Mouse (Mus musculus) heart, adult 2 months (tissue): ENCODE measurements at regions not wholly inside any gene's neighbourhood (a gene's known extent, or its start where the extent isn't known, plus 50 kb on each side); places are given as distances from the start of the nearest gene placed in this dataset.

ENCODE experiments used
- DNase-seq, 2 experiments: peaks; one replicate each; pipeline ENCODE4 v3.0.0; 2021
- H3K27ac ChIP-seq: fragments of 200-600 bp; 2 replicates; pipeline ENCODE4 v1.8.1; 2022
- H3K27me3 ChIP-seq: fragments of 200-500 bp; 2 replicates; pipeline ENCODE4 v1.6.1; 2012; ENCODE audit warnings: mild to moderate bottlenecking, low read length, inconsistent platforms, mixed read lengths; ENCODE audit not compliant: control insufficient read depth, insufficient read depth
- H3K36me3 ChIP-seq: fragments of 200-500 bp; 2 replicates; pipeline ENCODE4 v1.6.1; 2012; ENCODE audit warnings: low read length, inconsistent platforms; ENCODE audit not compliant: control insufficient read depth, insufficient read depth
- H3K4me1 ChIP-seq: fragments of 200-500 bp; 2 replicates; pipeline ENCODE4 v1.6.1; 2011; ENCODE audit warnings: low read length; ENCODE audit not compliant: control insufficient read depth, insufficient read depth
- H3K4me3 ChIP-seq: fragments of 200-600 bp; 2 replicates; pipeline ENCODE4 v1.8.1; 2022
- H3K79me2 ChIP-seq: fragments of 200-500 bp; replicated peaks from 2 replicates; pipeline ENCODE4 v1.6.1; 2012; ENCODE audit warnings: mild to moderate bottlenecking, inconsistent platforms, low read length, moderate library complexity, mixed read lengths; ENCODE audit not compliant: control insufficient read depth, insufficient read depth
- H3K9ac ChIP-seq: fragments of 200-500 bp; 2 replicates; pipeline ENCODE4 v1.6.1; 2012; ENCODE audit warnings: low read depth, mild to moderate bottlenecking, control low read depth, inconsistent platforms, low read length, mixed read lengths
- CTCF ChIP-seq: fragments of 200-600 bp; IDR thresholded peaks from 2 replicates; pipeline ENCODE4 v1.8.1; 2022; ENCODE audit warnings: antibody characterized with exemption, mild to moderate bottlenecking, moderate library complexity
- EP300 ChIP-seq: fragments of 200-500 bp; IDR thresholded peaks from 2 replicates; pipeline ENCODE4 v1.6.1; 2011; ENCODE audit warnings: low read depth, low read length, control low read depth; ENCODE audit not compliant: insufficient read depth
- POLR2A ChIP-seq: fragments of 200-500 bp; IDR thresholded peaks from 2 replicates; pipeline ENCODE4 v1.6.1; 2011; ENCODE audit warnings: mild to moderate bottlenecking, low read depth, low read length, control low read depth; ENCODE audit not compliant: insufficient read depth
- WGBS: fragments of 180-500 bp; shearing (Covaris S2); methylation state at CpG from one replicate; pipeline ENCODE4 v1.1.7; 2018; 5-methylcytosine and 5-hydroxymethylcytosine counted together
- intact Hi-C: fragments of 180-260 bp; cut with DNase I; formaldehyde crosslinking; loops from one replicate; pipeline ENCODE4 v1.15.1; 2025

- 80% methylated on average over 1 of the region's 1 CpGs for WGBS
- H3K79me2 ChIP-seq, result no peaks in the 10 kb centered on the region
- no peak overlapping the region for H3K4me3 ChIP-seq
- DNase-seq, result no peak
- TF ChIP-seq EP300 (no peak), CTCF (no peak), POLR2A (no peak)
- intact Hi-C loops, result no loop called here
- H3K4me1 ChIP-seq, result no peaks in the 10 kb centered on the region
- H3K27me3 ChIP-seq, result no peaks in the 10 kb centered on the region
- H3K27ac ChIP-seq, result no peak overlapping the region
- H3K9ac ChIP-seq, result no peak overlapping the region
- H3K36me3 ChIP-seq, result no peaks in the 10 kb centered on the region
These were observed 61.5 kb upstream of the Sp8 start for GRCm38 (mm10) chr12:118784643-118785042.

- Histone ChIP-seq H3K79me2 (no peaks in the 10 kb centered on the region), H3K27me3 (no peaks in the 10 kb centered on the region), H3K4me1 (no peaks in the 10 kb centered on the region), H3K4me3 (no peak overlapping the region), H3K27ac (no peak overlapping the region), H3K36me3 (no peaks in the 10 kb centered on the region), H3K9ac (no peak overlapping the region)
- DNase-seq, result no peak
- no peak for TF ChIP-seq CTCF
- TF ChIP-seq EP300, result no peak
- TF ChIP-seq POLR2A, result no peak
- intact Hi-C loops, result no loop called here
- WGBS, result 87% methylated on average over 3 of the region's 3 CpGs
These were observed 64.2 kb upstream of the Sp8 start for GRCm38 (mm10) chr12:118781978-118782377.

GRCm38 (mm10) chr12:118775463-118776064 lies 70.6 kb upstream of the Sp8 start:
- 24% methylated on average over 1 of the region's 1 CpGs for WGBS

GRCm38 (mm10) chr12:118772790-118773189 lies 73.3 kb upstream of the Sp8 start:
- WGBS, result 56% methylated on average over 2 of the region's 2 CpGs

More at GRCm38 (mm10) chr12:118775463-118776064, 70.6 kb upstream of the Sp8 start:
- TF ChIP-seq EP300 (no peak), CTCF (no peak), POLR2A (no peak)
- Histone ChIP-seq H3K4me1 (no peaks in the 10 kb centered on the region), H3K36me3 (no peaks in the 10 kb centered on the region), H3K27ac (no peak overlapping the region), H3K79me2 (no peaks in the 10 kb centered on the region), H3K27me3 (no peaks in the 10 kb centered on the region), H3K9ac (no peak overlapping the region), H3K4me3 (no peak overlapping the region)
- DNase-seq, result no peak
- intact Hi-C loops, result no loop called here

DNA sequence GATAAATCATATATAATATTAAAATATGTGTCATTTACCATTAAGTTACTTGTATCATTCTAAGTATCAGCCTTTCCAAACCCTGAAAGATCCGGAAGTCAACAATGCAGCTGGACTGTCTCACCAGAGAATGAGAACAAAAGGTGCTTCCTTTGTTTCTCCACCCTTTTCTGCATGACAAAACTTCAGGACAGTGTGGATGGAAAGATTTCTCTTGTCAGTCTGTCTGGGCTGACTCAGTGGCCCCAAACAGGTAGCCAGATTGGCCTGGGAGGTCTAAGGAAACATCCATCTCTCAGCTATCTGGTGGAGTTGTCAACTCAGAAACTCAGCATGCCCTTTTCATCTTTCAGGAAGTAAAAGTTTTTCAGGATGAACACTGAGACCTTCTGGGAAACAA lies 79.7 kb upstream of the Sp8 start:
- H3K4me3 ChIP-seq, result no peak overlapping the region
- DNase-seq, result no peak
- H3K79me2 ChIP-seq, result no peaks in the 10 kb centered on the region
- WGBS, result 39% methylated on average over 1 of the region's 1 CpGs
- no peak overlapping the region for H3K27ac ChIP-seq
- no peaks in the 10 kb centered on the region for H3K27me3 ChIP-seq
- H3K9ac ChIP-seq, result no peak overlapping the region
- H3K36me3 ChIP-seq, result no peaks in the 10 kb centered on the region
- TF ChIP-seq POLR2A (no peak), EP300 (no peak), CTCF (no peak)
- intact Hi-C loops, result no loop called here
- no peaks in the 10 kb centered on the region for H3K4me1 ChIP-seq

More at GRCm38 (mm10) chr12:118772790-118773189, 73.3 kb upstream of the Sp8 start:
- Histone ChIP-seq H3K36me3 (no peaks in the 10 kb centered on the region), H3K4me1 (no peaks in the 10 kb centered on the region), H3K27me3 (no peaks in the 10 kb centered on the region), H3K79me2 (no peaks in the 10 kb centered on the region), H3K4me3 (no peak overlapping the region), H3K27ac (no peak overlapping the region), H3K9ac (no peak overlapping the region)
- DNase-seq, result no peak
- no peak for TF ChIP-seq CTCF
- TF ChIP-seq POLR2A, result no peak
- TF ChIP-seq EP300, result no peak
- intact Hi-C loops, result no loop called here

- H3K4me3 ChIP-seq, result no peak overlapping the region
- no peak overlapping the region for H3K9ac ChIP-seq
- TF ChIP-seq EP300 (no peak), CTCF (no peak), POLR2A (no peak)
- H3K4me1 ChIP-seq, result no peaks in the 10 kb centered on the region
- DNase-seq, result no peak
- WGBS, result 22% methylated on average over 2 of the region's 2 CpGs
- no peaks in the 10 kb centered on the region for H3K79me2 ChIP-seq
- no peaks in the 10 kb centered on the region for H3K27me3 ChIP-seq
- H3K27ac ChIP-seq, result no peak overlapping the region
- intact Hi-C loops, result no loop called here
- H3K36me3 ChIP-seq, result no peaks in the 10 kb centered on the region
These were observed 92.1 kb upstream of the Sp8 start for GRCm38 (mm10) chr12:118754076-118754475.
